Mouse (Mus musculus) embryonic facial prominence, embryonic 10.5 days (tissue): ENCODE results near the gene Ifnl3. TPM values are rescaled to one million over a fixed set of nuclear protein-coding genes. Genes with fewer than 3 reads are reported as not detected.

Experiments used
- DNase-seq: peaks from one replicate; pipeline ENCODE4 v3.0.0-alpha.2; 2017; ENCODE audit warnings: low spot score
- H3K27ac ChIP-seq: fragments of 300-500 bp; sonication (generic); replicated peaks from 2 replicates; pipeline ENCODE4 v1.5.1; 2016; ENCODE audit warnings: mild to moderate bottlenecking
- H3K27me3 ChIP-seq: fragments of 300-500 bp; sonication (generic); replicated peaks from 2 replicates; pipeline ENCODE4 v1.6.1; 2016; ENCODE audit warnings: low read depth, mild to moderate bottlenecking; ENCODE audit not compliant: poor library complexity, severe bottlenecking
- H3K36me3 ChIP-seq: fragments of 300-500 bp; sonication (generic); replicated peaks from 2 replicates; pipeline ENCODE4 v1.6.1; 2016; ENCODE audit warnings: mild to moderate bottlenecking, moderate library complexity
- H3K4me1 ChIP-seq: fragments of 300-500 bp; sonication (generic); 2 replicates; pipeline ENCODE4 v1.6.1; 2016
- H3K4me3 ChIP-seq: fragments of 300-500 bp; sonication (generic); 2 replicates; pipeline ENCODE4 v1.5.1; 2016; ENCODE audit warnings: mild to moderate bottlenecking, moderate library complexity
- H3K9me3 ChIP-seq: fragments of 300-500 bp; sonication (generic); 2 replicates; pipeline ENCODE4 v1.6.1; 2016; ENCODE audit warnings: mild to moderate bottlenecking
- WGBS: fragments of 180-500 bp; shearing (Covaris S2); methylation state at CpG from one replicate; pipeline ENCODE4 v1.1.7; 2016; 5-methylcytosine and 5-hydroxymethylcytosine counted together
- microRNA-seq: library from miRNA; unstranded; fragments of <30 nt; microRNA quantifications from one replicate; pipeline ENCODE4, GENCODE M21; 2017
- polyA plus RNA-seq: library from polyadenylated mRNA; unstranded; fragments of >200 nt; fragmentation: Nextera tagmentation; extraction: Ambion mirVana; gene quantifications from 2 replicates; pipeline ENCODE4 v1.2.1, GENCODE M21; 2016

Gene Ifnl3
- polyA plus RNA-seq, 1 experiment from 2014 or later, result not detected

- WGBS, result 53% methylated on average over 5 of the region's 5 CpGs
- H3K4me3 ChIP-seq, result no peak overlapping the region
- H3K27me3 ChIP-seq, result no peaks in the 10 kb centered on the region
- H3K4me1 ChIP-seq, result peaks cover 51% of the 10 kb centered on the region
- no peak for DNase-seq
- H3K9me3 ChIP-seq, result no peaks in the 10 kb centered on the region
- peaks cover 40% of the 10 kb centered on the region for H3K36me3 ChIP-seq
- H3K27ac ChIP-seq, result peak overlapping the region; percentile 75
Measured at GRCm38 (mm10) chr7:28570982-28571682, 48.5 kb downstream of the Ifnl3 start.

DNA sequence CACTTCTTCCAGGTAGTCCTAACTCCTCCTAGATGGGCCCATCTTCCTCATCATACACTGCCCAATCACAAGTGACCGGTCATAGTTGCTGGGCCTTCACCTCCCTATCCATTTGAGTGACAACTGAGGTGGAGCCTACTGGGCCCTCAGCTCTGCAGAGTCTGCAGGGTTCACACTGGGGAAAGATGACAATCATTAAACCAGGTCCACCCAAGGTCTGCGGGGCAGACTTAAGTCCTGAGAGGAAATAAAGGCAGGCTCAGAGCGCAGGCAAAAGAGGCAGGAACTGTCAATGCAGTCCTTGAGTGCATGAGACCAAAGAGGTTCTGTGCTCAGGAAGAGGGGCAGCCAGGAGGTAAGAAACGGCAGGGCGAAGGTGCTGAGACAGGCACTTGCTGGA lies 50.1 kb downstream of the Ifnl3 start:
- Histone ChIP-seq H3K4me3 (no peak overlapping the region), H3K27me3 (no peaks in the 10 kb centered on the region), H3K9me3 (no peaks in the 10 kb centered on the region), H3K36me3 (peaks cover 24% of the 10 kb centered on the region), H3K4me1 (peaks cover 66% of the 10 kb centered on the region), H3K27ac (no peak overlapping the region; the same call in 1 of the 2 replicates)
- WGBS, result 86% methylated on average over 5 of the region's 5 CpGs
- DNase-seq, result no peak

DNA sequence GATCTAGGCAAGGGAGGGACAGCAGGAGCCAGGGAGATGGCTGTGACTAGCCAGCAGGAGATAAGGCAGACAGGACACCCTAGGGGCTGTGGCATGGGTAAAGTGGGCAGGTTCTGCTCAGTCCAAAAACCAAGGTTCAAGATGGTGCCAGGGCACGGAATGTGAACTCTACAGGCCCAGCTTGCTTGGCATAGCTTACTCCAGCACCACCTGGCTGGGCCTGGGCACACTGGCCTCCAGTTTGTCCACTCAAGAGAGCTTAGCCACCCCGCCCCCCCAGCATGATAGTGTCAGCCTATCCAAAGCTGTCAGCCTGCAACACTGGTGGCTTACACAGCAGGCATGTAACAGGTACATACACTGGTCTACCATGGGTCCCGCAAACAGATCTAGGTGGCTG lies 50.6 kb downstream of the Ifnl3 start:
- no peak for DNase-seq
- WGBS, result 92% methylated on average over 3 of the region's 3 CpGs
- H3K27ac ChIP-seq, result no peak overlapping the region
- no peaks in the 10 kb centered on the region for H3K9me3 ChIP-seq
- no peaks in the 10 kb centered on the region for H3K27me3 ChIP-seq
- peaks cover 72% of the 10 kb centered on the region for H3K4me1 ChIP-seq
- peaks cover 19% of the 10 kb centered on the region for H3K36me3 ChIP-seq
- no peak overlapping the region for H3K4me3 ChIP-seq

Small RNA genes lying within 50 kb of the gene (microRNA-seq; reads per million reads assigned to microRNA genes)
- 2.1 reads per million for gene Mir7049

Other genes starting within 250 kb of the Ifnl3 start
- 9.3 and 9.7 TPM in 2 replicates for gene Eid2b, start 245.1 kb upstream of the Ifnl3 start, polyA plus RNA-seq
- gene Selenov, start 231.7 kb upstream of the Ifnl3 start, polyA plus RNA-seq, result 0.18 and 0.49 TPM in 2 replicates
- gene Dll3, start 220.6 kb upstream of the Ifnl3 start, polyA plus RNA-seq, result 7.3 and 13.9 TPM in 2 replicates
- gene Timm50, start 210.8 kb upstream of the Ifnl3 start, polyA plus RNA-seq, result 215 and 243 TPM in 2 replicates
- 122 and 124 TPM in 2 replicates for gene Supt5, start 184.1 kb upstream of the Ifnl3 start, polyA plus RNA-seq
- 1,023 and 1,043 TPM in 2 replicates for gene Rps16, start 172.2 kb upstream of the Ifnl3 start, polyA plus RNA-seq
- gene Plekhg2, start 150.2 kb upstream of the Ifnl3 start, polyA plus RNA-seq, result 93.4 and 101 TPM in 2 replicates
- gene Zfp36, start 142.6 kb upstream of the Ifnl3 start, polyA plus RNA-seq, result 5.6 and 5.7 TPM in 2 replicates
- 61.9 and 62.6 TPM in 2 replicates for gene Med29, start 130.1 kb upstream of the Ifnl3 start, polyA plus RNA-seq
- gene Paf1, start 129.9 kb upstream of the Ifnl3 start, polyA plus RNA-seq, result 88.3 and 89.0 TPM in 2 replicates
- gene Gmfg, start 85.4 kb upstream of the Ifnl3 start, polyA plus RNA-seq, result 6.9 and 7.1 TPM in 2 replicates
- gene Lrfn1, start 70.9 kb upstream of the Ifnl3 start, polyA plus RNA-seq, result 4.9 TPM in 2 replicates
- gene Ifnl2, start 12.4 kb upstream of the Ifnl3 start, polyA plus RNA-seq, result not detected in 2 replicates
- gene Sycn, start 18.0 kb downstream of the Ifnl3 start, polyA plus RNA-seq, result not detected in 2 replicates
- gene Nccrp1, start 24.4 kb downstream of the Ifnl3 start, polyA plus RNA-seq, result 0.10 TPM in 1 of 2 replicates, not detected in the other
- gene Samd4b, start 75.3 kb downstream of the Ifnl3 start, polyA plus RNA-seq, result 36.0 and 38.9 TPM in 2 replicates
- gene Pak4, start 75.3 kb downstream of the Ifnl3 start, polyA plus RNA-seq, result 70.1 and 75.8 TPM in 2 replicates
- gene Acp7, start 108.5 kb downstream of the Ifnl3 start, polyA plus RNA-seq, result not detected in 2 replicates
- 7.8 TPM in 2 replicates for gene Fbxo27, start 170.0 kb downstream of the Ifnl3 start, polyA plus RNA-seq
- gene Fbxo17, start 194.0 kb downstream of the Ifnl3 start, polyA plus RNA-seq, result 11.9 and 14.3 TPM in 2 replicates
- gene Mrps12, start 219.0 kb downstream of the Ifnl3 start, polyA plus RNA-seq, result 163 and 164 TPM in 2 replicates
- 40.3 and 44.6 TPM in 2 replicates for gene Sars2, start 219.2 kb downstream of the Ifnl3 start, polyA plus RNA-seq
- gene Ccer2, start 233.3 kb downstream of the Ifnl3 start, polyA plus RNA-seq, result 0.49 and 2.1 TPM in 2 replicates
- gene Sirt2, start 243.9 kb downstream of the Ifnl3 start, polyA plus RNA-seq, result 64.4 and 64.8 TPM in 2 replicates
- 55.1 and 55.5 TPM in 2 replicates for gene Nfkbib, start 244.7 kb downstream of the Ifnl3 start, polyA plus RNA-seq